Mouse (Mus musculus) limb, embryonic 14.5 days (tissue): ENCODE measurements around the gene Olfr1215. TPM values are rescaled to one million over a fixed set of nuclear protein-coding genes. Genes with fewer than 3 reads are reported as not detected.
"Not testable (repeated sequence)": the region's sequence is repeated elsewhere in the genome, so short reads cannot be mapped to it uniquely, and the experiment has no call there.

Source experiments
- ATAC-seq: fragments of 200-750 bp; cut with Nextera tagmentation; 2 replicates; pipeline ENCODE4 v1.8.0; 2017; ENCODE audit warnings: low read depth, moderate number of reproducible peaks, moderate TSS enrichment; ENCODE audit not compliant: low FRiP score
- DNase-seq: peaks from one replicate; pipeline ENCODE4 v3.0.0-alpha.2; 2015; ENCODE audit warnings: low spot score
- H3K27ac ChIP-seq: fragments of 300-500 bp; sonication (generic); replicated peaks from 2 replicates; pipeline ENCODE4 v1.5.1; 2014; ENCODE audit warnings: low read depth, mild to moderate bottlenecking, low read length, moderate library complexity, mixed read lengths
- H3K27me3 ChIP-seq: fragments of 300-500 bp; sonication (generic); 2 replicates; pipeline ENCODE4 v1.6.1; 2014; ENCODE audit warnings: low read length, mixed read lengths; ENCODE audit not compliant: control insufficient read depth, insufficient read depth
- H3K36me3 ChIP-seq: fragments of 300-500 bp; sonication (generic); 2 replicates; pipeline ENCODE4 v1.6.1; 2014; ENCODE audit warnings: mild to moderate bottlenecking, low read length, moderate library complexity, mixed read lengths; ENCODE audit not compliant: control insufficient read depth, insufficient read depth
- H3K4me1 ChIP-seq: fragments of 300-500 bp; sonication (generic); 2 replicates; pipeline ENCODE4 v1.6.1; 2014; ENCODE audit warnings: antibody characterized with exemption, low read length, mixed read lengths; ENCODE audit not compliant: control insufficient read depth, insufficient read depth
- H3K4me2 ChIP-seq: fragments of 300-500 bp; sonication (generic); replicated peaks from 2 replicates; pipeline ENCODE4 v1.6.1; 2014; ENCODE audit warnings: low read depth, mild to moderate bottlenecking, low read length, moderate library complexity; ENCODE audit not compliant: severe bottlenecking
- H3K4me3 ChIP-seq: fragments of 300-500 bp; sonication (generic); replicated peaks from 2 replicates; pipeline ENCODE4 v1.5.1; 2014; ENCODE audit warnings: low read length
- H3K9ac ChIP-seq: fragments of 300-500 bp; sonication (generic); 2 replicates; pipeline ENCODE4 v1.6.1; 2014; ENCODE audit warnings: mild to moderate bottlenecking, low read depth, low read length, moderate library complexity; ENCODE audit not compliant: severe bottlenecking
- H3K9me3 ChIP-seq: fragments of 300-500 bp; sonication (generic); 2 replicates; pipeline ENCODE4 v1.6.1; 2016; ENCODE audit warnings: low read length; ENCODE audit not compliant: control insufficient read depth
- POLR2A ChIP-seq: fragments of 200-500 bp; IDR thresholded peaks from 2 replicates; pipeline ENCODE4 v1.8.0; 2012; ENCODE audit warnings: inconsistent platforms, mild to moderate bottlenecking, moderate library complexity, borderline replicate concordance; ENCODE audit not compliant: insufficient read depth, insufficient read length; ENCODE audit errors: extremely low read depth
- WGBS: fragments of 180-500 bp; shearing (Covaris S2); extraction: QIAGEN DNeasy Blood & Tissue Kit; methylation state at CpG from one replicate; pipeline ENCODE4 v1.1.7; 2014; 5-methylcytosine and 5-hydroxymethylcytosine counted together
- polyA plus RNA-seq, 2 experiments: library from polyadenylated mRNA; depleted of rRNA in 1 of 2; stranded (reverse) in 1 of 2; unstranded in 1 of 2; fragments of >200 nt; fragmentation: Nextera tagmentation in 1 of 2; extraction: Ambion mirVana in 1 of 2; gene quantifications; 2 replicates each; pipeline versions ENCODE4 v1.2.1 to v1.2.3; 2012 to 2014

Gene Olfr1215
- polyA plus RNA-seq (2012; rRNA removed) (not detected in 2 replicates), polyA plus RNA-seq (2014; fragmentation: Nextera tagmentation; extraction: Ambion mirVana) (not detected in 2 replicates)

DNA sequence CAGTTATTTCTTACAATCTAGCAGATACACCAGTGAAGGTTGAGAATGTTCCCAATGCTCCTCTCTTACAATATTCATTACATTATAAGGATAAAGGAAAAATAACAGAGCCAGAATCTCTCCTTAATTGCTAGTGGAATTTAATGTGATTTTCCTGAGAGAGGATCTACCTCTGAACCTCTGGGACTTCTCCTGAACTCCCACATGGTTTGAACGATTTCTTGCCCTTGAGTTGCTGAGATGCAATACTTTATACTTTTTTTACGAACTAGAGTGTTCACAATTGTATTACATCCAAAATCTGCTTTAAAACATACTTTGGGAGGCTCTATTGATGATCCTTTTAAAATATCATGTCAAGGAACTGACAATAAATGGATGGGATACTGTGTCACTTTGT, at the start of gene Olfr1215:
Gene Olfr1215, minus strand, starts transcription at position 101 of the 400 bp plus-strand sequence.
- H3K9ac ChIP-seq, result no peak within 1 kb of the TSS
- ATAC-seq (no peak), DNase-seq (no peak)
- no peak within 1 kb of the TSS for H3K27ac ChIP-seq
- TF ChIP-seq POLR2A, result no peak
- no peak within 1 kb of the TSS for H3K4me2 ChIP-seq
- no peaks in the 10 kb centered on the region for H3K27me3 ChIP-seq
- no peaks in the 10 kb centered on the region for H3K4me1 ChIP-seq
- 75% methylated on average over 2 of the region's 2 CpGs for WGBS
- H3K4me3 ChIP-seq, result no peak within 1 kb of the TSS
- no peaks in the 10 kb centered on the region for H3K9me3 ChIP-seq
- H3K36me3 ChIP-seq, result no peaks in the 10 kb centered on the region

DNA sequence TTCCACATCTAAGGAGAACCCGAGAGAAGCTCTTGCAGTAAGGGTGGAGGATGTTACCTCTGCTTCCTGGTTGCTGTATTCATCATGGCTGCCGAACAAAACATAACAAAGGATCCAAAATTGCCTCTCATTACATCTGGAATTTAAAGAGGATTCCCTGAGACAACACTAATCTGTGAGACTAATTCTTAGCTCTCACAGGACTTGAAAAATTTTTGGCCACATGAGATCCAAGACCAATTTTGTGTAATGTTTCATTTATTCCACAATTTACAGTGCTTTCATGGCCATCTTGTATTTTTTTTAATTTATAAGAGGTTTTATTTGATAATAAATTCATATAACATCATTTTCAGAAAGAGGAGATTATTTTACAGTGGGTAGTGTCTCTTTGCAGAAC, 25.2 kb upstream of the Olfr1215 start, which contains the start of gene Olfr1217:
Gene Olfr1217, minus strand, starts transcription at position 101 of the 400 bp plus-strand sequence.
- 60% methylated on average over 2 of the region's 2 CpGs for WGBS
- no peak for DNase-seq
- TF ChIP-seq POLR2A, result no peak
- Histone ChIP-seq H3K4me3 (no peak within 1 kb of the TSS), H3K4me1 (no peaks in the 10 kb centered on the region), H3K27me3 (no peaks in the 10 kb centered on the region), H3K9me3 (no peaks in the 10 kb centered on the region), H3K9ac (no peak within 1 kb of the TSS), H3K27ac (no peak within 1 kb of the TSS), H3K4me2 (no peak within 1 kb of the TSS), H3K36me3 (no peaks in the 10 kb centered on the region)
- no peak for ATAC-seq

DNA sequence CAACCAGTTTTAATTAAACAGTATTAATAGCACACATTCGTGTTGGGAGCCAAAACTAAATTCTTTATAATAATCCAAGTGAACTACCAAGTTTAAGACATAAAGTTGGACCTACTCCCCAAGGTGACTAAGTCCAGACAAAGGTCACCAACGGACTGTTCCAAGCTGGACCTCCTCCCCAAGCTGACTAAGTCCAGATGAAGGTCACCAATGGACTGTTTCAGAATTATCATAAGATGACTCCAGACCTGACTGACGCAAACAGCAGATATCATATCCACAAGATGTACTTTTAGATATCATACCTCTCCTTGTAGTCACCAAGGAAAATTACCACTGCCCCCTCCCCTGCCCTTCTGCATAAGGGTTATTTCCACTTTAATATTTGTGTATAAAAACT, 14.7 kb upstream of the Olfr1215 start:
- H3K9me3 ChIP-seq, DNase-seq, ATAC-seq, H3K27ac ChIP-seq, H3K9ac ChIP-seq, H3K4me2 ChIP-seq, H3K4me3 ChIP-seq, H3K36me3 ChIP-seq, H3K27me3 ChIP-seq, H3K4me1 ChIP-seq: not testable (repeated sequence)
- WGBS, result 70% methylated on average over 3 of the region's 3 CpGs

DNA sequence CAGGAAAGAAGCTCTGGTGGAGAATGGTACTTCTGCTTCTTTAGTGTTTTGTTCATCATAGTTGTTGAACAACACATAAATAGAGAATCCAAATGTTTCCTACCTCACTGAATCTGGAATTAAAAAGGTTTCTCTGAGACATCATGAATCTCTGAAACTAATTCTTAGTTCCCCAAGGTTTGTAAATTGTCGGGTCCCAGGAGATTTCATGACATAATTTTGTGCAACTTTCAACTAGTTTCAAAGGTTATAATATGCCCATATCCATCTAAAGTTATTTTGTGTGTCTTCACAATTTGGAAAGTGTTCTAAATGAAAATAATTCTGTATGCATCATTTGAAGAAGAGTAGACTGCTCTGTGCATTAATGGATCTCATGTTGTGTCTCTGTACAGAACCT, 11.5 kb upstream of the Olfr1215 start, which contains the start of gene Olfr1216:
Gene Olfr1216, minus strand, starts transcription at position 101 of the 400 bp plus-strand sequence.
- H3K36me3 ChIP-seq, result no peaks in the 10 kb centered on the region
- no peak within 1 kb of the TSS for H3K27ac ChIP-seq
- no peaks in the 10 kb centered on the region for H3K4me1 ChIP-seq
- ATAC-seq (no peak), DNase-seq (no peak)
- no peaks in the 10 kb centered on the region for H3K27me3 ChIP-seq
- H3K4me2 ChIP-seq, result no peak within 1 kb of the TSS
- no peak within 1 kb of the TSS for H3K4me3 ChIP-seq
- WGBS, result 80% methylated on average over 1 of the region's 1 CpGs
- H3K9ac ChIP-seq, result no peak within 1 kb of the TSS
- no peaks in the 10 kb centered on the region for H3K9me3 ChIP-seq
- TF ChIP-seq POLR2A, result no peak

DNA sequence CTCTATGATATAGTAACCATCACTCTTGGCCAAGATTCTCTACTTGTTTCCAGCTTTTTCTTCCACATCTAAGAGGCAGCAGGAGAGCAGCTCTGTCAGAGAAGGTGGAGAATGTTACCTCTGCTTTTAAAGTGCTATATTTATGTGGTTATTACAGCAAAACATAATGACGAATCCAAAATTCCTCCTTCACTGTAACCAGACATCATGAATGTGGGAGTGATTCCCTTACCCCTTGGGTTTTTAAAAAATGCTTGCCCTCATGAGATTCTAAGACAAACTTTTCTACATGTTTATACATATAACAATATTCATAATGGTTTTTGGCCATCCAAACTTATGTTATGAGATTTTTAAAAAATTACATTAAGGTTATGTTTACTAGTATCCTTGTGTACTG, 14.2 kb downstream of the Olfr1215 start, which contains the start of gene Olfr1214:
Gene Olfr1214, minus strand, starts transcription at position 101 of the 400 bp plus-strand sequence.
- no peak within 1 kb of the TSS for H3K27ac ChIP-seq
- DNase-seq (no peak), ATAC-seq (no peak)
- WGBS, result 75% methylated on average over 1 of the region's 1 CpGs
- H3K4me3 ChIP-seq, result no peak within 1 kb of the TSS
- no peak within 1 kb of the TSS for H3K9ac ChIP-seq
- no peak for TF ChIP-seq POLR2A
- no peak within 1 kb of the TSS for H3K4me2 ChIP-seq
- no peaks in the 10 kb centered on the region for H3K4me1 ChIP-seq
- H3K27me3 ChIP-seq, result no peaks in the 10 kb centered on the region
- no peaks in the 10 kb centered on the region for H3K9me3 ChIP-seq
- no peaks in the 10 kb centered on the region for H3K36me3 ChIP-seq

DNA sequence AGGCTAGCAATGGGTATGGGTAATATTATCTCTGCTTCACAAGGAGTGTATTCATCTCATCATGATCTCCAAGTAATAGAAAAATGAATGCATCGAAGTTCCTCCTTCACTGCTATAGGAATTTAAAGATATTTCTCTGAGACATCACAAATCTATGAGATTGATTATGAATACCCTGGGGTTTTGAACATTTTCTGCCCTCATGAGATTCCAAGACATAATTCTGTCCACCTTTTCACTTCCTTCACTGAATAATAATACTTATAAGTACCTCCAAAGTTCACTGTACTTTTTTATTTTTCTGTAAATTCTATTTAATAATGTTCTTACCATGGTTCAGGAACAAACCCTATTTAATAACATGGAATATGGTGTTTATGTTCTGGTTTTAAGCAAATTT, 26.6 kb downstream of the Olfr1215 start, which contains the start of gene Gm13762:
Gene Gm13762, minus strand, starts transcription at position 101 of the 400 bp plus-strand sequence.
- Histone ChIP-seq H3K9ac (no peak within 1 kb of the TSS), H3K27ac (no peak within 1 kb of the TSS), H3K36me3 (no peaks in the 10 kb centered on the region), H3K27me3 (no peaks in the 10 kb centered on the region), H3K4me2 (no peak within 1 kb of the TSS), H3K4me1 (no peaks in the 10 kb centered on the region), H3K4me3 (no peak within 1 kb of the TSS), H3K9me3 (no peaks in the 10 kb centered on the region)
- 84% methylated on average over 1 of the region's 1 CpGs for WGBS
- no peak for TF ChIP-seq POLR2A
- DNase-seq (no peak), ATAC-seq (no peak)
